Comparison of ENCODE assay signal across 20 mouse cellular contexts in the genomic region with DNA sequence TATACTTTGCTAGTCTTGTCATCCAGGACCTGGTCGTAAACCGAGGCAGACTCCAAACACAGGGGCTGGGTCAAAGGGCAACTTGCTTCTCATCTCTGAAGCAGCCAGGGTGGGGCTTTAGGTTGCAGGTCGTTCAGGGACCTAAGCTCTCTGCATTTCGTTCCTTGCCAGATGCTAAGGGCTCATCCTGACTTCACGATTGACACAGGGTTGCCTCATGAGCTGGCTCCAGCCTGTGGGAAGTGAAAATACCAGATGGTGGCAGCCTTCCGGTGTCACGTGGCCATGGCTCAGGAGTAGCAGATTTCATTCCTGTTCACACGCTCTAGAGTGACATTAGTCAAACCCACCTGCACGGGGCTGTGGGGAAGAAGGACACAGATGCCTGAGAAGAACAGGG. TPM values are rescaled to one million over a fixed set of nuclear protein-coding genes. Genes with fewer than 3 reads are reported as not detected.
A peak's percentile ranks its signal among the peaks of the same experiment; 100 is the strongest.
DNase-seq lines count a peak whose midpoint lies in the region; ATAC-seq and TF ChIP-seq lines count a peak whose summit lies in the region.
"Had no signal": no experiment of that assay in that cellular context is flagged by ENCODE, and none has a peak within 500 bp of the region (broad histone marks: within the 10 kb centered on the region; RNA-seq: fewer than 3 reads in every experiment).

No protein-coding gene starts in this region.

- no peak for TF ChIP-seq POLR2A in myocyte (IDR thresholded peaks at IDR 0.05; ENCODE audit: insufficient read length, low read depth)

- no peak overlapping the region for H3K4me3 ChIP-seq in layer of hippocampus, adult 2 months
- no peak overlapping the region for H3K4me3 ChIP-seq in myocyte
- H3K4me3 ChIP-seq: forebrain, embryonic 13.5 days; heart, embryonic 12.5 days; kidney, embryonic 15.5 days; liver, embryonic 13.5 days; midbrain, embryonic 15.5 days; neural tube, embryonic 12.5 days had no signal

- no peak overlapping the region for H3ac ChIP-seq in myocyte (ENCODE audit: control insufficient read depth, insufficient read length)

- no peaks in the 10 kb centered on the region for H3K36me3 ChIP-seq in myocyte (ENCODE audit: control insufficient read depth, insufficient read depth)
- H3K36me3 ChIP-seq: heart, embryonic 12.5 days; kidney, embryonic 15.5 days; liver, embryonic 13.5 days; midbrain, embryonic 15.5 days; neural tube, embryonic 12.5 days had no signal

- H3K4me2 ChIP-seq in myocyte (ENCODE audit: low read depth) = no peak overlapping the region
- H3K4me2 ChIP-seq: forebrain, embryonic 13.5 days; heart, embryonic 12.5 days; kidney, embryonic 15.5 days; liver, embryonic 13.5 days; midbrain, embryonic 15.5 days; neural tube, embryonic 12.5 days had no signal

- peak; percentile 96 for ATAC-seq in granulocyte monocyte progenitor cell, adult 5-6 weeks (replicated peaks; ENCODE audit: poor library complexity, severe bottlenecking)
- ATAC-seq in erythroid progenitor cell, adult 5-6 weeks (replicated peaks; ENCODE audit: low FRiP score, poor library complexity, severe bottlenecking) = no peak
- ATAC-seq: forebrain, embryonic 13.5 days; hindbrain, postnatal 0 days; midbrain, embryonic 15.5 days had no signal

- no peaks in the 10 kb centered on the region for H3K27me3 ChIP-seq in myocyte (ENCODE audit: control insufficient read depth, insufficient read depth, insufficient read length)
- H3K27me3 ChIP-seq: forebrain, embryonic 13.5 days; heart, embryonic 12.5 days; kidney, embryonic 15.5 days; liver, embryonic 13.5 days; midbrain, embryonic 15.5 days; neural tube, embryonic 12.5 days had no signal

- no peak overlapping the region for H3K27ac ChIP-seq in layer of hippocampus, adult 2 months
- H3K27ac ChIP-seq: forebrain, embryonic 13.5 days; hindbrain, postnatal 0 days; kidney, embryonic 15.5 days; liver, embryonic 13.5 days; midbrain, embryonic 15.5 days; neural tube, embryonic 12.5 days had no signal

- no peak for TF ChIP-seq CTCF in layer of hippocampus, adult 2 months (conservative IDR thresholded peaks at IDR 0.05)

- H3K79me2 ChIP-seq in myocyte (ENCODE audit: control insufficient read depth, insufficient read depth) = no peaks in the 10 kb centered on the region

- DNase-seq in layer of hippocampus, adult 9-11 months = peak; percentile 18
- no peak for DNase-seq in layer of hippocampus, adult 2 months (ENCODE audit: low spot score in 2 of 2)
- DNase-seq in B cell, adult 2 months = peak; percentile 30
- no peak for DNase-seq in frontal cortex, adult 2 months (ENCODE audit: extremely low spot score in 1 of 2, low spot score in 1 of 2)
- DNase-seq: heart, postnatal 4 days; liver, embryonic 13.5 days; right cerebral cortex, postnatal 14 days; thymus, adult 2 months had no signal

TF ChIP-seq in myocyte, 11 proteins besides CTCF, POLR2A, EP300 and RAD21:
- no peak for TF ChIP-seq MYOG (IDR thresholded peaks at IDR 0.05; ENCODE audit: control insufficient read depth in 1 of 3, insufficient read depth in 1 of 3, insufficient read length in 2 of 3, low read depth in 2 of 3)
- TF ChIP-seq E2F4 (IDR thresholded peaks at IDR 0.05; ENCODE audit: insufficient read depth) = no peak
- no peak for TF ChIP-seq MAX (IDR thresholded peaks at IDR 0.05; ENCODE audit: low read depth)
- TF ChIP-seq REST (IDR thresholded peaks at IDR 0.05; ENCODE audit: insufficient read depth, insufficient read length) = no peak
- no peak for TF ChIP-seq SRF (IDR thresholded peaks at IDR 0.05; ENCODE audit: control insufficient read depth, insufficient read length, low read depth)
- TF ChIP-seq MYOD1 (IDR thresholded peaks at IDR 0.05; ENCODE audit: control insufficient read depth in 1 of 3, insufficient read length in 2 of 3, low read depth in 2 of 3) = no peak
- TF ChIP-seq CEBPB (IDR thresholded peaks at IDR 0.05; ENCODE audit: insufficient read depth, poor library complexity, severe bottlenecking) = 0 out of 2 replicates have a peak, but pooled peaks have one; percentile 45
- no peak for TF ChIP-seq TCF3 (IDR thresholded peaks at IDR 0.05; ENCODE audit: insufficient read length, low read depth)
- TF ChIP-seq TCF12 (IDR thresholded peaks at IDR 0.05; ENCODE audit: insufficient read depth, poor library complexity, severe bottlenecking) = no peak
- TF ChIP-seq USF1 (IDR thresholded peaks at IDR 0.05; ENCODE audit: low read depth) = peak; percentile 57
TF ChIP-seq in myocyte: peak in this region for 2.

RNA-seq across cellular contexts. Expression of gene Mcoln2, which starts 14.8 kb away (rescaled TPM):
- not detected for total RNA-seq in layer of hippocampus, adult 2 months (2021)
- total RNA-seq in granulocyte monocyte progenitor cell, adult 5-6 weeks (2014; fragmentation: Nextera tagmentation) = 0.75 TPM in 1 of 2 replicates, not detected in the other
- total RNA-seq in granulocyte monocyte progenitor cell, adult 5-6 weeks (2017) = 0.52 and 4.1 TPM in 2 replicates
- polyA plus RNA-seq in myocyte (2012; fragmentation: generic; extraction: Trizol) = not detected
- total RNA-seq in erythroid progenitor cell, adult 5-6 weeks (2015; ENCODE audit: low replicate concordance) = 1.4 TPM in 1 of 2 replicates, not detected in the other
- total RNA-seq in erythroid progenitor cell, adult 5-6 weeks (2017; ENCODE audit: low replicate concordance) = 1.9 and 6.5 TPM in 2 replicates
- polyA plus RNA-seq in frontal cortex, adult 2 months (2012; rRNA removed) = not detected in 2 replicates
- total RNA-seq: hindbrain, postnatal 0 days; left cerebral cortex, adult 18-20 months had no signal

RNA-seq across cellular contexts. Expression of gene Mcoln3, which starts 17.6 kb away (rescaled TPM):
- total RNA-seq in layer of hippocampus, adult 2 months (2021) = not detected
- total RNA-seq in granulocyte monocyte progenitor cell, adult 5-6 weeks (2014; fragmentation: Nextera tagmentation) = not detected in 2 replicates
- not detected in 2 replicates for total RNA-seq in granulocyte monocyte progenitor cell, adult 5-6 weeks (2017)
- polyA plus RNA-seq in myocyte (2012; fragmentation: generic; extraction: Trizol) = not detected
- total RNA-seq in erythroid progenitor cell, adult 5-6 weeks (2015; ENCODE audit: low replicate concordance) = not detected in 2 replicates
- not detected in 2 replicates for total RNA-seq in erythroid progenitor cell, adult 5-6 weeks (2017; ENCODE audit: low replicate concordance)
- polyA plus RNA-seq in frontal cortex, adult 2 months (2012; rRNA removed) = 0.06 TPM in 1 of 2 replicates, not detected in the other
- total RNA-seq: hindbrain, postnatal 0 days; left cerebral cortex, adult 18-20 months had no signal

RNA-seq across cellular contexts. Expression of gene Wdr63, which starts 26.9 kb away (rescaled TPM):
- under 1 TPM; 0.74 to 0.82 TPM for total RNA-seq in layer of hippocampus, adult 2 months (2021)
- not detected in 2 replicates for total RNA-seq in granulocyte monocyte progenitor cell, adult 5-6 weeks (2014; fragmentation: Nextera tagmentation)
- total RNA-seq in granulocyte monocyte progenitor cell, adult 5-6 weeks (2017) = not detected in 2 replicates
- 0.10 TPM for polyA plus RNA-seq in myocyte (2012; fragmentation: generic; extraction: Trizol)
- not detected in 2 replicates for total RNA-seq in erythroid progenitor cell, adult 5-6 weeks (2015; ENCODE audit: low replicate concordance)
- not detected in 2 replicates for total RNA-seq in erythroid progenitor cell, adult 5-6 weeks (2017; ENCODE audit: low replicate concordance)
- 0.57 TPM in 1 of 2 replicates, not detected in the other for polyA plus RNA-seq in frontal cortex, adult 2 months (2012; rRNA removed)
- total RNA-seq: gastrocnemius, postnatal 4 days had no signal
- polyA plus RNA-seq: heart, embryonic 12.5 days; limb, embryonic 11.5 days had no signal

Comparison
In these comparisons a context has a peak if more than half of its experiments do, and no peak if none do; other contexts are left out.
1. DNase-seq: peak in layer of hippocampus, adult 9-11 months (single experiment) and B cell, adult 2 months (2 of 2); none in layer of hippocampus, adult 2 months (0 of 2) and frontal cortex, adult 2 months (0 of 2).